Comparison of ENCODE assay signal across 8 mouse cellular contexts in the genomic region with DNA sequence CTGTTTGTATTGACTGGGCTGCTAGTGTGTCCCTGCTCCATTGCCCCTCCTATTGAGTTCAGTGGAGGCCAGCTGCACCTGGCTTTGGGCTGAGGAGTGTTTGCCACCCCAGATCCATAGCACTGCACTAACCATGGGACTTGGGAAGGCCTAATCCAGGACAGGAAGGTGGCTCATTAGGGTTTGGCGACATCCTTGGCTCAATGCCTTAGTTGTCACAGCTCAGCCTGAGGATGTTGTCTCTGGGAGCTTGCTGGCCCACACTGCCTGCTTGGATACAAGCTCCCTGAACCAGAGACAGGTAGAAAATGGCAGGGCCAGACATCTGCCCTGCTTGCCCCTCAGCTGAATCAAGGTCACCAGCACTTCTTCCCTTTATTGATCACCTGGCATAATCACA.
"Had no signal": no experiment of that assay in that cellular context is flagged by ENCODE, and none has a peak within 500 bp of the region (broad histone marks: within the 10 kb centered on the region; RNA-seq: fewer than 3 reads in every experiment).

No protein-coding gene starts in this region.

- H3K27me3 ChIP-seq: limb, embryonic 13.5 days; midbrain, embryonic 15.5 days had no signal

- H3K4me1 ChIP-seq: limb, embryonic 13.5 days had no signal

- H3K4me2 ChIP-seq: limb, embryonic 13.5 days; midbrain, embryonic 15.5 days had no signal

- DNase-seq: kidney, postnatal 36 days; lung, adult 18-20 months; right cerebral cortex, postnatal 14 days; thymus, postnatal 36 days had no signal

- H3K9ac ChIP-seq: limb, embryonic 13.5 days; liver, embryonic 14.5 days; midbrain, embryonic 15.5 days had no signal

- ATAC-seq: midbrain, embryonic 15.5 days had no signal

- H3K9me3 ChIP-seq: limb, embryonic 13.5 days; midbrain, embryonic 15.5 days had no signal

- H3K4me3 ChIP-seq: limb, embryonic 13.5 days; midbrain, embryonic 15.5 days had no signal

- H3K27ac ChIP-seq: kidney, postnatal 0 days; limb, embryonic 13.5 days; liver, embryonic 14.5 days; midbrain, embryonic 15.5 days had no signal
